Mouse (Mus musculus) neural tube, embryonic 12.5 days (tissue): ENCODE measurements around the gene Fstl4. TPM values are rescaled to one million over a fixed set of nuclear protein-coding genes. Genes with fewer than 3 reads are reported as not detected.

Experiments used
- ATAC-seq: fragments of 200-750 bp; cut with Nextera tagmentation; 2 replicates; pipeline ENCODE4 v1.8.0; 2017; ENCODE audit warnings: low read depth, mild to moderate bottlenecking, moderate TSS enrichment, moderate library complexity; ENCODE audit not compliant: low FRiP score
- H3K27ac ChIP-seq: fragments of 300-500 bp; sonication (generic); 2 replicates; pipeline ENCODE4 v1.5.1; 2016
- H3K27me3 ChIP-seq: fragments of 300-500 bp; sonication (generic); replicated peaks from 2 replicates; pipeline ENCODE4 v1.6.1; 2016; ENCODE audit warnings: mild to moderate bottlenecking
- H3K36me3 ChIP-seq: fragments of 300-500 bp; sonication (generic); 2 replicates; pipeline ENCODE4 v1.6.1; 2016; ENCODE audit warnings: mild to moderate bottlenecking
- H3K4me1 ChIP-seq: fragments of 300-500 bp; sonication (generic); 2 replicates; pipeline ENCODE4 v1.6.1; 2016
- H3K4me2 ChIP-seq: fragments of 300-500 bp; sonication (generic); replicated peaks from 2 replicates; pipeline ENCODE4 v1.6.1; 2016; ENCODE audit warnings: mild to moderate bottlenecking
- H3K4me3 ChIP-seq: fragments of 300-500 bp; sonication (generic); 2 replicates; pipeline ENCODE4 v1.5.1; 2016
- H3K9ac ChIP-seq: fragments of 300-500 bp; sonication (generic); 2 replicates; pipeline ENCODE4 v1.6.1; 2016; ENCODE audit warnings: mild to moderate bottlenecking
- H3K9me3 ChIP-seq: fragments of 300-500 bp; sonication (generic); 2 replicates; pipeline ENCODE4 v1.6.1; 2016; ENCODE audit warnings: mild to moderate bottlenecking
- WGBS: fragments of 180-500 bp; shearing (Covaris S2); methylation state at CpG from one replicate; pipeline ENCODE4 v1.1.7; 2016; 5-methylcytosine and 5-hydroxymethylcytosine counted together
- polyA plus RNA-seq: library from polyadenylated mRNA; unstranded; fragments of >200 nt; fragmentation: Nextera tagmentation; extraction: Ambion mirVana; gene quantifications from 2 replicates; pipeline ENCODE4 v1.2.1, GENCODE M21; 2016

The Fstl4 gene
- polyA plus RNA-seq, 1 experiment from 2014 or later, result 8.7 TPM

DNA sequence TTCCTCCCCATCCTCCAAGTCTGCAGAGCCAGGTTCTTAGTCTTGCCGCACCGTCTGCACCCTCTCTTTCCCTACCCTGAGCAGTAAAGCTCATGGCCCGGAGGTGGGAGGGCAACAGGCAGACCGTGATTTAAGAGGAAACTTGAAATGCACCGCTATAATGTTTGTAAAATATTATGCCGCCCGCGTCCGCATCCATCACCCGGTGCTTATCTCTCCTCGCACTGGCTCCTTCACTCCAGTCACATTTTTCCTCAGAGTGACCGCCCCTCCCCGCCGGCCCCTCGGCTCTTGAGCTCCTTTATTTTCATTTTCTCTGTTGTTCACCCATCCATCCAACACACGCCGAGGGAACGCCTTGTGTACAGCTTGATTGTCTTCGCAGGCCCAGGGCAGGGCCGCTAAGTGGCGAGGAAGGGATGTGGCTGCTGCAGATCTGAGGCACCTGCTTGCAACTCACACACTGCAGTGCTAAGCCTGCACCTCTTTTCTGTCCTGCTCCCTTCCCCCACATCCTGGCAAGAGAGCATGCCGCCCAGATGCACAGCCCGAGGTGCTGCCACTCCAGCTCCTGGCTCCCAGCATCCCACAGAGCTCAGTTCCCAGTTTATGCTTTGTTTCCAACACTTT, 368.1 kb downstream of the Fstl4 start:
- 0 out of 2 replicates have a peak, but pooled peaks have one; percentile 37 for ATAC-seq
- Histone ChIP-seq H3K27me3 (0 out of 2 replicates have a peak, but pooled peaks cover under 1% of the 10 kb centered on the region), H3K36me3 (no peaks in the 10 kb centered on the region), H3K9me3 (no peaks in the 10 kb centered on the region), H3K4me1 (peaks cover 9% of the 10 kb centered on the region), H3K9ac (peak overlapping the region; percentile 33; the same call in 1 of the 2 replicates), H3K27ac (no peak overlapping the region), H3K4me2 (peak overlapping the region; percentile 41), H3K4me3 (no peak overlapping the region)
- WGBS, result 38% methylated on average over 23 of the region's 23 CpGs

DNA sequence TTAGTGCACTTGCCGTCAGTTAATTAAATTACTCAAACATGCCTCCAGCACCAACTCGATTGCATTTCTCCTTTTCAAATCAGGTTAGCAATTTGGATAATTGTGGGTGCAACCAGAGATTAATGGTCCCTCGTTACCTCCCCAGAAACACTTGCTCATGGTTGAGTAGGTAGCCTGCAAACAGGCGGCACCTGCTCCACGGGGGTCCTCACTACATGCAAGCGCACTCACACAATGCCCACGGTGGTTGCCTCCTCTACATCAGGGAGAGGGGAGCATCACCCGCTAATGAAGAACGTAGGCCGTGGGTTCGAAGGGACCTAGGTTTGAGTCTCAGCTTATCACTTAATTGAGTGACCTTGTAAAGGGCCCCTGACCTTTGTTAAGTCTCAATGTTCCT, 371.9 kb downstream of the Fstl4 start:
- Histone ChIP-seq H3K4me3 (no peak overlapping the region), H3K36me3 (no peaks in the 10 kb centered on the region), H3K27ac (no peak overlapping the region), H3K4me2 (no peak overlapping the region), H3K27me3 (0 out of 2 replicates have a peak, but pooled peaks cover 4% of the 10 kb centered on the region), H3K4me1 (peaks cover 21% of the 10 kb centered on the region), H3K9ac (no peak overlapping the region), H3K9me3 (no peaks in the 10 kb centered on the region)
- no peak for ATAC-seq
- 72% methylated on average over 11 of the region's 11 CpGs for WGBS

DNA sequence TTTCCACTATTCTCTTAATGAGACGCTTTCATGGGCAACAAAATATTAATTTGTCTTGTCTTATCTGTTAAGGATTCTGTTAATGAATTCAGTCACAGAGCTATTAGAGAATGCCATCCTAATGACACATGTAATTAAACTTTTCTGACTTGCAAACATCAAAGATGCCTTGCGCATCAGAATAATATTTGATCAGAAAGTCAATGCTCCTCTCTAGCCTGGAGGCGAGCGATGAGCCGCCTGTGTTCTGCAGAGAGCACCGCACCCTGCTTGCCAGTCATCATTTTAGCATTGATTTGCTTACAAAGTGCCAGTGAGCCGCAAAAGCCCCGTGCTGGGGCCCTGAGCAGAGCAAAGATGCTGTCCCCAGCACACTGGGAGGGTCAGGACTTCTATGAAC, 372.9 kb downstream of the Fstl4 start:
- Histone ChIP-seq H3K27me3 (0 out of 2 replicates have a peak, but pooled peaks cover 4% of the 10 kb centered on the region), H3K4me3 (no peak overlapping the region), H3K9me3 (no peaks in the 10 kb centered on the region), H3K9ac (no peak overlapping the region), H3K36me3 (no peaks in the 10 kb centered on the region), H3K4me1 (peaks cover 18% of the 10 kb centered on the region), H3K4me2 (no peak overlapping the region), H3K27ac (no peak overlapping the region)
- WGBS, result 74% methylated on average over 8 of the region's 8 CpGs
- ATAC-seq, result no peak

DNA sequence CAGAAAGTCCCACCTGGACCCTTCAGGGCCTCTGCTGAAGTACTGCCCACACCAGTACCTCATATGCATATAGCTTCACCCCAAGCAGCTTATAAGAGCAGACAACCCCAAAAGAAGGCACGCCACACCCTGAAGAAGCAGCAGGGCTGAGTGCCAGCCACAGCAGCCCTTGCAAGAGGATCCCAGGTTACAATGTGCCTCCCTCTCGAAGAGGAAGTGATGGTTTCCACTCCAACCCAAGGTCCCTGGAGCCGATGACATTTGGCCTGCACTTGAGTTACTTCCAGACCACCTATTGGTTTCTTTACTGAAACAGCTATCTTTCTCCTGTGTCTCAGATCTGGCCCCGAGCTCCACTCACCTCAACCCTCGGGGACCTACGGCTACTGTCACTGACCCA, 373.8 kb downstream of the Fstl4 start:
- WGBS, result 90% methylated on average over 6 of the region's 6 CpGs
- no peak for ATAC-seq
- Histone ChIP-seq H3K4me2 (no peak overlapping the region), H3K27ac (no peak overlapping the region), H3K4me1 (peaks cover 13% of the 10 kb centered on the region), H3K9ac (no peak overlapping the region), H3K36me3 (no peaks in the 10 kb centered on the region), H3K4me3 (no peak overlapping the region), H3K9me3 (no peaks in the 10 kb centered on the region), H3K27me3 (0 out of 2 replicates have a peak, but pooled peaks cover 4% of the 10 kb centered on the region)

DNA sequence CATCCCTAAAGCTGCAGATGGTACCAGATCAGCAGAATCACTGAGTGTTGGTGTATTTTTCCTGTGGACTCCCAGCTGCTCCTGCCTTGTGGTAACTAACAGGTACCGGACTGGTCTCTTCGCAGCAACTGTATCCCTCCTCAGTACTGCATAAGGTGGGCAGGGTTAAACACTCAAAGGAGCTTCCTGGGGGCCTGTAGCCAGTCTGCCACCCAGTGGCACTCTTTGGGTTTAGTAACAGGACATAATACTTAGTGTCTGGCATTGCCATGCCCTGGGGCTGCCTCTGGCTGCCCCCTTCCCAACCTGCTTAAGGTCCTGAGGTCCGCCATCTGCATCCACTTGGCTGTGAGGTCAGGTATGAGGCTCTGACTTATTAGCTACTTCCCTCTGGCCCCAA, 375.2 kb downstream of the Fstl4 start:
- H3K27me3 ChIP-seq, result 0 out of 2 replicates have a peak, but pooled peaks cover 4% of the 10 kb centered on the region
- no peak overlapping the region for H3K9ac ChIP-seq
- WGBS, result 89% methylated on average over 3 of the region's 3 CpGs
- H3K9me3 ChIP-seq, result no peaks in the 10 kb centered on the region
- no peaks in the 10 kb centered on the region for H3K36me3 ChIP-seq
- H3K4me3 ChIP-seq, result no peak overlapping the region
- H3K4me2 ChIP-seq, result no peak overlapping the region
- H3K4me1 ChIP-seq, result peaks cover 13% of the 10 kb centered on the region
- ATAC-seq, result no peak
- no peak overlapping the region for H3K27ac ChIP-seq

DNA sequence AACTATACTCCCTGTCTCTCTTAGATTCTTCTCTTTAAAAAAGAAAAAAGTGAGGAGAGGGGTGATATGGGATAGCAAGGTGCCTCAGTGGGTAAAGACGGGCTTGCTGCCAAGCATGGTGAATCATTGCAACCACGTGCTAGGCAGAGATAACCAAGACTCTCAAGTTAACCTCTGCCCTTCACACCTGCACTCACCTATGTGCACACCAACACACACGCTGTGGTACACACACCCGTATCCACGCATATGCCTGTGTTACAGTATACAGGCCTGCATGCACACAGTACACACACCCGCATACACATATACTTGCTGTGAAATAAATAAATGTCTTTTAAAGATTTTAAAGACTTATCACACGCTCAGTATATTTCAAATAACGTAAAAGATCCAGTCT, 375.8 kb downstream of the Fstl4 start:
- 65% methylated on average over 8 of the region's 8 CpGs for WGBS

DNA sequence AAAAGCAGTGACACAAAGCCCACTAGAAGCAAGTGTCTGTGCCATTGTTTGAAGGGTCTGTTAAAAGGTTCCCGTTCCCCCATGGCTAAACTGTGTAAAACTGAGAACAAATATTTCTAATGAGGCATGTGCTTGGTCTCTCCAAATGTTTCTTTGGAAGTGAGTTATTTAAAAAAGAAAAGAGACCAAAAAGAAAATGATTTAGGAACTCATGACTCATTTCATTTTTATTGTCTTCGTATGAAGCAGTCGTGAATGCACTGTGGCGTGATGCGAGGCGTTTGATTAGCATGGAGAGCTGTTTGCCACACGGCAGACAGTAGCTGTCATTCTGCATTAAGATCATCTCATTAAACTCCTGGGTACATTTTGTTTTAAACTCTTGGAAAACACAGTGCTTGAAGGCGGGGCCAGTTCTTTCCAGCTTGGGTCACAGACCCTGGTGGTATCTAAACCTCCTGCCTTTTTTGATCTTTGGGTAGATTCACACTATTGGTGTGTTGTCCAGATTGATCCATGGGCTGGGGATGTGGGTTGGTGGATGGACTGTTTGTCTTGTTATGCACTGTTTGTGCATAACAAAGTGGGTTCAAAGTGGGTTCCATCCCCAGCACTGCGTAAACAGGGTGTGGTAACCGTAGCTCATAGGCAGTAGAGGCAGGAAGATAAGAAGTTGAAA, 376.4 kb downstream of the Fstl4 start:
- WGBS, result 44% methylated on average over 10 of the region's 10 CpGs
- no peak overlapping the region for H3K4me2 ChIP-seq
- H3K9ac ChIP-seq, result no peak overlapping the region
- no peak overlapping the region for H3K27ac ChIP-seq
- H3K4me3 ChIP-seq, result no peak overlapping the region
- no peaks in the 10 kb centered on the region for H3K36me3 ChIP-seq
- H3K4me1 ChIP-seq, result peaks cover 20% of the 10 kb centered on the region
- no peaks in the 10 kb centered on the region for H3K9me3 ChIP-seq
- ATAC-seq, result no peak
- 0 out of 2 replicates have a peak, but pooled peaks cover 4% of the 10 kb centered on the region for H3K27me3 ChIP-seq

More for the DNA sequence above, 375.8 kb downstream of the Fstl4 start:
- Histone ChIP-seq H3K36me3 (no peaks in the 10 kb centered on the region), H3K4me1 (peaks cover 14% of the 10 kb centered on the region), H3K27ac (no peak overlapping the region), H3K9ac (no peak overlapping the region), H3K27me3 (0 out of 2 replicates have a peak, but pooled peaks cover 4% of the 10 kb centered on the region), H3K4me2 (no peak overlapping the region), H3K4me3 (no peak overlapping the region), H3K9me3 (no peaks in the 10 kb centered on the region)
- ATAC-seq, result no peak

DNA sequence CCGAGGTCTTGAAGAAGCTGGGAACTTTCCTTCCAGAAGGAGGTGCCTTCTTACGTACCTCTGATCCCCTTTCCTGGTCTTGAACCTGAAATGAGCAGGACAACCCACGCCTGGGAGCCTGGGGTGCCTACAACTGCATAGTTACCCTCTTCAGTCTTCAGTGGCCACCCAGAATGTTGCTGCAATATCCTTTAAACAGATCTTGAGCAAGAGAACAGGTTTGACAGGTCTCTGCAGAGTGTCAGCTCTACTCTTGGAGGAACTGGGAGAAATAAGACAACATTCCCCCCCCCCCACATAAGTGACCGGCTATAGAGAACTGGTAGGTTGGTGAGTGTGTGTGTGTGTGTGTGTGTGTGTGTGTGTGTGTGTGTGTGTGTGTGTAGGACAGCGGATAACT, 379.1 kb downstream of the Fstl4 start:
- Histone ChIP-seq H3K9me3 (no peaks in the 10 kb centered on the region), H3K9ac (no peak overlapping the region), H3K27ac (no peak overlapping the region), H3K4me1 (peaks cover 14% of the 10 kb centered on the region; the same call in 1 of the 2 replicates), H3K4me3 (no peak overlapping the region), H3K27me3 (no peaks in the 10 kb centered on the region), H3K36me3 (no peaks in the 10 kb centered on the region), H3K4me2 (no peak overlapping the region)
- no peak for ATAC-seq
- WGBS, result 85% methylated on average over 5 of the region's 5 CpGs

DNA sequence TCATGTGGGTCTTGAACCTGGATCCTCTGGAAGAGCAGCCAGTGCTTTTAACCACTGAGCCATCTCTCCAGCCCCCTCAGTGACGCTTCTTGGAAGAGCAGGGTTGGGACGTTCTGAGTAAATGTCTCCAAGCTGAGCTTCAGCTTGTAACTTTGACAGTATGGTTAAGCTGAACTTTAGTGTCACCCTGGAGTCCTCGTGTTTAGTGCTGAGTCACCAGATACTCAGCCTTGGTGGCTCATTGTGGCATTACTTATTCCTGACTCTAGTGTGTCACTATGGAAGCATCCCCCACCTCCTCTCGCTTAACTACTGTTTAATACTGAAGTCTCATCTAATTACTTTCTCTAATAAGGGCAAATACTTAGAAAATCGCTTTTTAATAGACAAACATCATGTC, 380.1 kb downstream of the Fstl4 start:
- H3K4me1 ChIP-seq, result peaks cover 14% of the 10 kb centered on the region; the same call in 1 of the 2 replicates
- no peaks in the 10 kb centered on the region for H3K9me3 ChIP-seq
- H3K4me2 ChIP-seq, result no peak overlapping the region
- no peak for ATAC-seq
- 77% methylated on average over 5 of the region's 5 CpGs for WGBS
- H3K36me3 ChIP-seq, result no peaks in the 10 kb centered on the region
- no peak overlapping the region for H3K27ac ChIP-seq
- H3K27me3 ChIP-seq, result no peaks in the 10 kb centered on the region
- H3K4me3 ChIP-seq, result no peak overlapping the region
- no peak overlapping the region for H3K9ac ChIP-seq

DNA sequence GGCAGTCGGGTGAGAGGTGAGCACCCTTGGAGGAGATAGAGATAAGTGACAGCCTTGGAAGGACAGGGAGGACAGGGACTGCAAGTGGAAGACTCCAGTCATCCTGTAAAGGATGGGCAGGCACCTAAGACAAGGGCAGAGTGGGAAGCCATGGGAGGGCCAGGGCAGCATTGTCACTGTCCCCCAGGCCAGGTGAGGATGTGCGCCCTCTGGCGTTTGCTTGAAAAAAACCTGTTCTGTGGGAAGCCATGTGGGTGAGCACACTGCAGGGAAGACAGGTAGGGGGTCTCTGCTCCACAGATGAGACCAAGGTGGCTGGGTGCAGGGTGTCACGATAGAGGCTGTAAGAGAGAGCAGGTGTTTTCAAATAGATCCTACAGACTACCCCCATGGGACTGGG, 381.9 kb downstream of the Fstl4 start:
- H3K9ac ChIP-seq, result no peak overlapping the region
- H3K36me3 ChIP-seq, result no peaks in the 10 kb centered on the region
- no peak overlapping the region for H3K27ac ChIP-seq
- peaks cover 7% of the 10 kb centered on the region; the same call in 1 of the 2 replicates for H3K4me1 ChIP-seq
- H3K9me3 ChIP-seq, result no peaks in the 10 kb centered on the region
- no peak overlapping the region for H3K4me3 ChIP-seq
- ATAC-seq, result no peak
- 44% methylated on average over 4 of the region's 4 CpGs for WGBS
- no peak overlapping the region for H3K4me2 ChIP-seq
- no peaks in the 10 kb centered on the region for H3K27me3 ChIP-seq

DNA sequence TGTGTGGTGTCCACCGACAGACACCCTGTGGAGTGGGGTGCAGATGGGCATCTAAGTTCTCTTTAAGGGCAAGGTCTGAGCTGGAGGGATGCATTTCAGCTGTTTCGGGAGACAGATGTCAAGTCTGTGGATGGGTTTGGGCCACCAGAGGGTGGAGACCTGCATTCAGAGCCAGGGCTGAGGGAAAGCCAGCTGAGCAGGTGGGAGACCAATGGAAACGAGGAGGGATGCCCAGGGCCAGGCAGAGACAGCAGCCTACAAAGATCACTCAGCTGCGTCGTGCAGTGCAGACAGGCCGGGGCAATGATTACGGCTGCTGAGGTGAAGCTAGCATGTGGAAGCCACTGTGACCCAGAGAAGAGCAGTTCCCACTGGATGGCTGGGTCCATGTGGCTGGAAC, 392.0 kb downstream of the Fstl4 start:
- no peak for ATAC-seq
- WGBS, result 78% methylated on average over 7 of the region's 7 CpGs
- no peak overlapping the region for H3K27ac ChIP-seq

DNA sequence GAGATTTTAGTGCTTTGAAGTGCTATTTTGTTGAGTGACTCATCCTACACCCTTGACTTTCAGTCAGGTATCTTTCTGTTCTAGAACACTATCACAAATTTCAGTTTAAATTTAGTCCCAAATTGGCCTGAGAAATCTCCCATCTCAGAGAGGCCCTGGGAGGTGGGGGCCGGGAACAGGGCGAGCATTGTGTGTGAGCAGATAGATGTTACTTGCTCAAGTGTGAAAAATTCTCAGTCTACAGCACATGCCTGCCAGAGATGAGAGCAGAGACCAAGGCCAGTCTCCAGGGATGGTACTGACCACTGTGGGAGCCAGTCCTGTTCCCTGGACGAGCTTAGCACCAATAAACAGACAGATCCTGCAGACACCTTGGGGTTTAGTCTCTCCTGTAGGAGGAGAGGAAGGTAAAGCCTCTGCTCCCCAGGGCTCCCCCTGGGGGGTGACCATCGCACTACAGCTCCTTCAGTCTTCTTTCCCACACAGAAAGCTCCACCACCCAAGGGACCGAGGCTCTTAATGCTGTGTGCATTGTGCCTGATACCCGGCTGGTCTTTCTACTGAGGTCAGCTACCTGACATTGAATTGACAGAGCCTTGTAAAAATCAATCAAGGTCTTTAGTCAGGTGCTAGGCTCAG, 393.3 kb downstream of the Fstl4 start:
- Histone ChIP-seq H3K9ac (no peak overlapping the region), H3K9me3 (no peaks in the 10 kb centered on the region), H3K27ac (no peak overlapping the region), H3K4me3 (no peak overlapping the region), H3K36me3 (no peaks in the 10 kb centered on the region), H3K27me3 (no peaks in the 10 kb centered on the region), H3K4me2 (no peak overlapping the region), H3K4me1 (no peaks in the 10 kb centered on the region)
- no peak for ATAC-seq
- WGBS, result 78% methylated on average over 6 of the region's 6 CpGs

More for the DNA sequence above, 392.0 kb downstream of the Fstl4 start:
- Histone ChIP-seq H3K9ac (no peak overlapping the region), H3K9me3 (no peaks in the 10 kb centered on the region), H3K4me2 (no peak overlapping the region), H3K4me1 (no peaks in the 10 kb centered on the region), H3K36me3 (no peaks in the 10 kb centered on the region), H3K4me3 (no peak overlapping the region), H3K27me3 (no peaks in the 10 kb centered on the region)
